Mouse (Mus musculus) thymus, postnatal 25 days (tissue): ENCODE results near the gene Tmem127.
"Not testable (repeated sequence)": the region's sequence is repeated elsewhere in the genome, so short reads cannot be mapped to it uniquely, and the experiment has no call there.

Experiments
- DNase-seq: peaks from one replicate; pipeline ENCODE4 v3.0.0; 2022

Tmem127 gene

DNA sequence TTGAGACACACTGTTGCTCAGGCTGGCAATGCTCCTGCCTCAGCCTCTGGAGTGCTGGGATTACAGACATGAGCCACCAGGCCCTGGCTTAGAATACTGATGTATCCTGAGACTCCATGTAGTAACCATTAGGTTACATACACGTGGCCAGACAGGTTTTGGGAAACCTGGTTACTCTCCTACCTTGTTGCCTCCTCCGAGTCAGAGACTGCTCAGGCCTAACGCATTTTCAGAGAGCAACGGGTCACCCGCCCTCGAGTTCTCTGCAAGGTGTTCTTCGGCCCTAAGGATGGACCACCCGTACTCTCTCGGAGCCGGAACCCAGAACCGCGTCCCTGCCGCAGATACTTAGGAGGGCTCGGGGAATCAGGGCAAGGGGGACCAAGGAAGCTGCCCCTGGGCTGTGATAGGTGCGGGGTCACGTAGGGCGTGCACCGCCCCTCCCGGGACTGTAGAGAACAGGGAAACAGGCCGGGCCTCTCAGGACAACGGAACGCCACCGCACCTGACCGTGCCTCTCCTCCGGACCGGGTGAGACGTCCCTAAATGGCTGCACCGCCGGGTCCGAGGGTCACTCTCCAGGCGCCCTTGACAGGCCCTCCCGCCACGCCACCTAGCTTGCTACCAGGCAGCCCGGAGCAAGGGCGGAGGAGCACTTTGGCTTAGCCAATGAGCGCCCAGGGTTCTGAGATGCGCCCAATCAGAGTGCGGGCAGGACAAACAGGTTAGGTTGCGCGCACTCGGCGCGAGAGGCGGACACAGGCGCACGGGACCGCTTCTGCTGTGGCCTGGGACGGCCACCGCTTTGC is 22.0 kb downstream of the Tmem127 start, which contains the start of gene Stard7:
Gene Stard7, plus strand, starts transcription at position 728 of the 809 bp plus-strand sequence.
- peak; percentile 94 for DNase-seq

DNA sequence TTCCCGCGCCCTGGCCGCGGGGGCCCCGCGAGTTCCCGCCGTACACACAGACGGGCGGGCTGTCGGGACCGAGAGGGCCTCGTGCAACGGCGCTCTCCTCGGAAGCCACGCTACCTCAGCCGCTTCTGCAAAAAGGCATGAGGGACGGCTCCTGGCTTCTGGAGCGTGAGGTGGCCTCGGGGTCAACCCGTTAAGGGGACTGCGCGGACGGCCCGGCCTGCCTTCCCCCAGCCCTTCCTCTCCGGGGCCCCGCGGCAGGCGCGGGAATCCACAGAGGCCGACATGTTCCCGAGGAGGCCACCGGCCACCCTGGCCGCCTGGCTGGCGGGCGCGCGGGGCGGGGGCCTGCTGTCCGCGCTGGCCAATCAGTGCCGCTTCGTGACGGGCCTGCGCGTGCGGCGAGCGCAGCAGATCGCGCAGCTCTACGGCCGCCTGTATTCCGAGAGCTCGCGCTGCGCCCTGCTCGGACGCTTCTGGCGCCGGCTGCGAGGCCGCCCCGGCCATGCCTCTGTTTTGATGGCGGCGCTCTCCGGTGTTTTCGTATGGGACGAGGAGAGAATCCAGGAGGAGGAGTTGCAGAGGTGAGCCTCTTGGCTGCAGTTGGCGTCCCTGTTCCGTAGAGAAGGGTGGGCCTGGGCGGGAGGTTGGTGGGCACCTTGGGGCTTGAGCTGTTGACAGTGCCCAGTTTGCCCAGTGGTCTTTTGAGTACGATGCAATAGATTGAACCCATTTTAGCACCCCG is 22.8 kb downstream of the Tmem127 start:
- DNase-seq: peak; percentile 75

DNA sequence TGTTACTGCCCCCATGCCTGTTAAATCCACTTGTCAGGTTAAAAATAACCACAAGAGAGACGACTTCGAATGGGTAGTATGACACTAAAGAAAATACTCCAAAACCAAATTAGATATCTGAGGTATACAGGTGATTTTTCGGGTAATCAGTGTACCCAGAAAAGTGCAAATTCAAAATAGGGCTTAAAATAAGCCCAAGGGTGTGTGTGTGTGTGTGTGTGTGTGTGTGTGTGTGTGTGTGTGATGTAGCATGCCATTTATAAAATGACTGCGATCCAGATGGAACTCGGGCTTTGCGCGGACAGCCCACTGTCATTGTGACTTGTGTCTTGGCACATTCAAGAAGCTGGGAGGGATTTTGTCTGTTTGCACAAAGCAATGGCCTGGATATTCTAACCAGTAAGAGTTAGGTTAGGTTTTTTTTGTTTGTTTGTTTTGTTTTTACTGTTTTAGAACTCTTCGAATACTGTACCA is 23.4 kb downstream of the Tmem127 start:
- no peak for DNase-seq

DNA sequence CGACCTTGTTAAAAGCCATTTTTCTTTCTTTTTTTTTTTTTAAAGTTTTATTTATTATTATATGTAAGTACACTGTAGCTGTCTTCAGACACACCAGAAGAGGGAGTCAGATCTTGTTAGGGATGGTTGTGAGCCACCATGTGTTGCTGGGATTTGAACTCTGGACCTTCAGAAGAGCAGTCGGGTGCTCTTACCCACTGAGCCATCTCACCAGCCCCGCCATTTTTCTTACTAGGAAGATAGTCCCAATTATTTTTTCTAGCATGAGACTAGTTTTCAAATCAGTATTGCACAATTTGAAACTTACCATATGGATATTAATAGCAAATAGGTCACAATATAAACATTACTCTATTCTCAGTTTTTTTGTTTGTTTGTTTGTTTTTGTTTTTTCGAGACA is 24.3 kb downstream of the Tmem127 start:
- DNase-seq: not testable (repeated sequence)

DNA sequence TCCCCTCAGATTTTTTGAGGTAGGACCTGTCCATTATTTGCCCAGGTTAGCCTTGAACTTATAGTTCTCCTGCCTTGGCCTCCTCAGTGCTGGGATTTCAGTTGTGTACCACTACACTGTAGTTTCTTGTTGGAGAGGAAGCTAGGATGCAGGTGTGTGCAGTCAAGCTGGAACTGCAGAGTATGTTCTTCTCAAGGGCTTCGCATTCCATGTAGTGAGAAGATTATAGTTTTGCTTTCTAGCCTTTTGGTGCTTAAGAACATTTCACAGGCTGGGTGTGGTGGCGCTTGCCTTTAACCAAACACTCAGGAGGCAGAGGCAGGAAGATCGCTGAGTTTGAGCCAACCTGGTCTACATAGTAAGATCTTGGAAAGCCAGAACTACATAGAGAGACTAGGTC is 25.1 kb downstream of the Tmem127 start:
- no peak for DNase-seq

DNA sequence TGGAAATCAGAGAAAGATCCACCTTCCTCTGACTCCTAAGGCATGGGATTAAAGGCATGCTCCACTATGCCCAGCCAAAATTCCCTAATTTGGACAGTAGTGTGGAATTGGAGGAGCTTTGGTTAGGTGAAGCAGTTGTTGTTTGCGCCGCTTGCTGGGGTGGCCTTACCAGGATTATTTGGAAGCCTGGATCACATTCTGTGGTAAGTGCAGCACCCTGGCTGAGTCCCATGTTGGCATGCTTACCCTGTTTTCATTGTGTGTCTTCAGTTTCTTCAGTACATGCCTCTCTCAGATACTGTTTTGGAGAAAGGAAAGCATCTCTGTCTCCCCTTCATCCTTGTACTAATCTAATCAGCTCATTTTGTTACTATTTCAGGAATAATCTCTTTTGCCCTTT is 26.9 kb downstream of the Tmem127 start:
- no peak for DNase-seq

DNA sequence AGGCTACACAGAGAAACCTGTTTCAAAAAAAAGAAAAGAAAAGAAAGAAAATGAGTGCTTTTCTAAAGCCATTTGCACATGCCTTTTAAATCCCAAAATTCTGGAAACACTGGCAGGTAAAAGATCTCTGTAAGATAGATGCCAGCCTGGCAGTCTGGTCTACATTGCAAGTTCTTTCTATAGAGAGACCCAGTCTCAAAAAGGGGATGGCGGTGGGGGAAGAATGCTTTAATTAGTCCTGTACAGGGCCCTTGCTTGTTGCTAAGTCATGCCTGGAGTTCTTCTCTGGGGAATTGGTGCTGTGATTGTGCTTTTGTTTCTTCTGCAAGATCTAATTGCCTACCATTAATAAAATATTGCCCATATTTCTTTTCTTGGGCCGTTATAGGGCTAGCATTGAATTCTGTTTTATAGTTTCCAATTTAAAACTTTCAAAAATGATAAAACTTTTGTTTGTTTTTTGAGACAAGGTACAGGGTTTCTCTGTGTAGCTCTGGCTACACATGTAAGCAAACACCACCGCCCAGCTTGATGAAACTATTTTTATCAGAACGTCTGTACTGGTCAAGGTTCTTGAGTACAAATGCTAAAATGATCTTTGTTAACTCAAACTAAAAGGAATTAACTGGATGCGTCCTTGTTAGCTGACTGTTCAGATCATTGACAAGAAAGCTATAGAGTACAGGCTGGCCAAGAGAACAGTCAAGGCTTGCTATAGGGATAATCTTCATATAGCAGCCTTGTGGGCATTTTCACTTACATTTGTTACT is 28.0 kb downstream of the Tmem127 start:
- DNase-seq: no peak

DNA sequence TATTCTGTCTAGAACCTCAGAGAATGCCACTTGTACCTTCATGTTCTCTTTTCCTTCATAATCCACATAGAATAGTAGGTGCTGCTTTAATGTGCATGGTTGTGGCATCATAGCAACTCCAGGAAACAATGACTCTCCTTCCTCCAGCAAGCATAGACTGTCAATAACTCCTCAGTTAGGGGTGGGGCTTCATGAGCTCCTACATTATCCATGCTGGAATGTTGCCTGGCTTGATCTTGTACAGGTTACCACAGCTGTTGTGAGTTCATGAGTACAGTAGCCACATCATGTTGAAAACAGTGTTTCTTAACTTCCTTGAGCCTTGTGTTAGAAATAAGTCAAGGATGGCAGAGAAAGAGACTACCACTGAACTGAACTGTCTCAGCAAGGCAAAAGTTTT is 30.5 kb downstream of the Tmem127 start:
- DNase-seq: no peak

DNA sequence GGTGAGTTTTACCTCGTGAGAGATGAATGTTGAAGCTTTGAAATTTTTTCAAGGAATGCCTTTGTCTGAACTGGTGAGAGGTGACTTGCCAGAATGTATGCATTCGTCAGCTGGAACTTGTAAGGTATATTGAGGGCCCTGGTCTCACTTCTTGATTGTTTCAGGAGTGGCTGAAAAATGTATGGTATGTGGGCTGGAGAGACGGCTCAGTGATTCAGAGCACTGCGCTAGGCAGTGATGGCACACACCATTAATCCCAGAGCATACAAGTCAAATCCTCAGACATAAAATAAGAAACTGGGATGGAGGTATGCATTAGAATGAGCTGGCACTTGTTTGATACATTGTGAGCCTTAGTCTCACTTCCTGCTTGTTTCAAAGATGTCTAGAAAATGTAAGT is 44.5 kb downstream of the Tmem127 start:
- DNase-seq: no peak

DNA sequence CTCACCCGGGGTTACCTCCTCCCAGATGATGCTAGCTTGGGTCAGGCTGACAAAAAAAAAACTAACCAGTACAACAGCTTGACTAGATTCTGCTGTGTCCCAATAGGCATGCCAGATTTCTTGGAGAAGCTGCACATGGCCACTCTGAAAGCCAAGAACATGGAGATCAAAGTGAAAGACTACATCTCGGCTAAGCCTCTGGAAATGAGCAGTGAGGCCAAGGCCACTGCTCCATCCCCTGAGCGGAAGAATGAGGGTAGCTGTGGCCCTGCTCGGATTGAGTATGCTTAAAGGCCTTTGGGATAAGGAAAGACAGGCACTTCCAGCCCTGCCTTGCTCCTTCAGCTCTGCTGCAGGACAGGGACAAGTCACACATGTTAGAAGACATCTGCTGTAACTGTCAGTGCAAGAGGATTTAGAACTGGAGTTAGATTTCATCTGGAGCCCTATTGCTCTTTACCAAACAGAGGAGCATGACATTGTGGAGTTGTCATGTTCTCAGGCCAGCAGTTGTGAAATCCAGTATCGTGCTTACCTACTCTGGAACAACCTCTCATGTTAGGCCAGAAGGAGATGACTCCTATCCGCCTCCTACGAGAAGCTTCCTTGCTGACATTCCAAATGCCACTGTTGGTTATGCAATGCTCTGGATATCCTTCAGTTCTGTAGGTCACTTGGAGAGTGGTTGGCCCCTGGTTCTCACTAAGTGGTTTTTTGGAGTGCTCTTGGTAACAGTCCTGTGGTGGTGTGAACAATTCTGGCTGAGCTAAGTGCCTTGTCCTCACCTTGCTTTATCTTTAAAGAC is 49.5 kb downstream of the Tmem127 start:
- DNase-seq: no peak

DNA sequence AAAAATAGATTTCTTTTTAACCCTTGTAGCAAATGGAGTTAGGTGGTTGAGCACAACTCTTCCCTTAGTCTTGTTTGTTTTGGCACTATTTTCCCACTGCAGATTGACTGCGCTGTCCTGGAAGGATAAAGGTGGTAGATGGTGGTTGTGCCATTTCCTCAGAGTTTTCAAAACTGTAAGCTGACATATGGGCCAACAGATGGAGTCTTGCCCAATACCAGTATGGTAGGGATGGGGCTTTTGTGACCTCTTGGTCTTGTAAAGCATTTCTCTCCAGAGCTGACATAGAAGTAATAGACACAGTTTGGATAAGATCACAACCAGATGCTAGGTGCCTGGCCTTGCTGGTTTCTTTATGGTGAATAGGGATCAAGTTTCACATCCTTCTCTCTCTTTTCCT is 50.3 kb downstream of the Tmem127 start:
- DNase-seq: no peak

DNA sequence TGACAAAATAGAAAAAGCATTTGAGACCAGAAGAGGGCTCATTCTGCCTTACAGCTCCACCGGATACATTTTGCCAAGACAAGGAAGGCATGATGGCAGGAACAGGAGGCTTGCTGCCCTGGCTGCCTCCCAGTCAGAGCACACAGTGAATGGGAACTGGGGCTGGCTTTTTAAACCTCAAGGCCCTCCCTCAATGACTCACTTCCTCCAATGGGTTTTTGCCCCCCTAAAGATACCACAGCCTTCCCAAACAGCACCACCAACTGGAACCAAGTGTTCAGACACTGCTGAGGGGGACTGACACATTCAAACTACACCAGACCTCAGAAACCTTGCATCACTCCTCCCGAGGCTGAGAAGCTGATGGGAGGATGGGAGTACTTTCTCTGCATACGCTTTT is 53.0 kb downstream of the Tmem127 start:
- no peak for DNase-seq

DNA sequence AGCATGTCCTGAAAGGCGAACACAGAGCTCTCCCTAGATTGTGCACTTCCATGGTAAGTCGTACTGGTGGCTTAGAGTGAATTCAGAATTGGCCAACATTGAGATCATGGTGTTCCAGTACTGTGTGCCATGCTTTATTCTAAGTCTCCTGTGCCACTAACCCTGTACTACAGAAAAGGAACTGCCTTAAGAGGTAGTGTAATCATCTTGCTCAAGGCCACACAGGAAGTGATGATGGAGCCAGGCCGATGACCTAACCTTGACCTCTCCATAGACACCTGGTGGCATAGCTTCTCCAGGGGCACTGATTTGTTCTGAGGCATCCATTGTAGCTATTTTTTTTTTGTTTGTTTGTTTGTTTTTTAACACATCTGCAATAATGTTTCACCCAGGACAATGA is 54.2 kb downstream of the Tmem127 start:
- no peak for DNase-seq

DNA sequence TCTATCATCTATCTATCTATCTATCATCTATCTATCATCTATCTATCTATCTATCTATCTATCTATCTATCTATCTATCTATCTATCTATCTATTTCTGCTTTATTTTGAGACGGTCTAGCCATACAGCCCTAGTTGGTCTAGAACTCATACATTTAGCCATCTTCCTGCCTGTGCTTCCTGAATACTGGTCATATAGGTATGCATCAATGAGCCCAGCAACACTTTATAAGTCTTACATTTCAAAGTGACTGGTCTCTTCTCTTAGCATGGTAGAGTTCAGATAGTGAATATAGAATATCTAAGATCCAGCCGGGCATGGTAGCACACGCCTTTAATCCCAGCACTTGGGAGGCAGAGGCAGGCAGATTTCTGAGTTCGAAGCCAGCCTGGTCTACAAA is 56.5 kb downstream of the Tmem127 start:
- not testable (repeated sequence) for DNase-seq

DNA sequence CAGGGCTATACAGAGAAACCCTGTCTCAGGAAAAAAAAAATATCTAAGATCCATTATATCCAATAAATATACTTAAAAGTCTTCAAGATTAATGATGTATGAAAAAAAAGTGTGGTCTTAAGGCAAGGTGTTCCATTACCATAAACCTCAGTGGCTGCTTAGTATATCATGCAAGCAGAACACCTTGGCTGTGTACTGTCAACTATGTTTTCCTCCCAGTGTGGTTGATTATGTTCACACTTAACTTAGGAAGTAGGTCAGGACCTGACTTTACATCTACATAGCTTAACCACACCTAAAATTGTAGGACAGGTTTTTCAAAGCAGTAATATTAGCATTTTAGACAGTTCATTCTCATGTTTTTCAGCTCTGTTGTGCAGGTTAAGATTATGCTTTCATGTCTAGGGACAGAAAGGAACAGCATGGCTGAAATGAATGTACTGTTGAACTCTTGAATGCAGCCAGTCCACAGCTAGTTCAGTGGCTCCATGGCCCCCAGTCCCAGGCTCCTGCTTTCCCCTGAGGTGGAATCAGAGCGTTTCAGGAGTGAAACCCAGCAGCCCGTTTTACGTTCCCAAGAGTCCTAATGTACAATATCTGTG is 57.0 kb downstream of the Tmem127 start:
- no peak for DNase-seq

DNA sequence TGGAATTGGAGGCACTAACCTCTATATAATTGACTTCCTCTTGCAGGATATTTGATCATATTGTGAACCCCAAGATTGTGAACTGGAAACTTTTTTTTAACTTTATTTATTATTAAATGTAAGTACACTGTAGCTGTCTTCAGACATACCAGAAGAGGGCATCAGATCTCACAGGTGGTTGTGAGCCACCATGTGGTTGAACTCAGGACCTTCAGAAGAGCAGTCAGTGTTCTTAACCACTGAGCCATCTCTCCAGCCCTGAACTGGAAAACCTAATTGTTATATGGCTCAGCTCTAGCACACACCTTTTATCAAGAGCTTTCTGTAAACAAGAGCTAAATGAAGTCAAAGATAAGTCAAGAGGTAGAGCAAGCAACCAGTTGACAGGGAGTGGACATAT is 58.4 kb downstream of the Tmem127 start:
- no peak for DNase-seq

DNA sequence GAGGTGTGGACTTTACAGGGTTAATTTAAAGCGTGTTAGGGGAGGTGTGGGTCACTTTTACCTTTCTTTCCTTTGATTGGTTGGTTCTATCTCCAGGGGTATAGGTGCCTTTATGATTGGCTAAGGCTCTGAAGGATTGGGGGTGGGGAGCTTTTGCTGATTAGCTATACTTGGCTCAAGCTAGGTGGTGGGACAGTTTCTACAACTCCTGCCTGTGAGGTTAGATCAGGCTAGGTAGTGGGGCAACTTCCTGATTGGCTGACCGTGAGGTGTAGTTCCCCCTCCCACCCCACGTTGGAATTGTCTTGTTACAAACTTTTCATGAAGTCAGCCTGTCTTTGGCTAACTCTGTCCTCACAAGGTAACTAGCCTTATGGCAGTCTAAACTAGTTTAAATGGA is 59.5 kb downstream of the Tmem127 start:
- DNase-seq: no peak

DNA sequence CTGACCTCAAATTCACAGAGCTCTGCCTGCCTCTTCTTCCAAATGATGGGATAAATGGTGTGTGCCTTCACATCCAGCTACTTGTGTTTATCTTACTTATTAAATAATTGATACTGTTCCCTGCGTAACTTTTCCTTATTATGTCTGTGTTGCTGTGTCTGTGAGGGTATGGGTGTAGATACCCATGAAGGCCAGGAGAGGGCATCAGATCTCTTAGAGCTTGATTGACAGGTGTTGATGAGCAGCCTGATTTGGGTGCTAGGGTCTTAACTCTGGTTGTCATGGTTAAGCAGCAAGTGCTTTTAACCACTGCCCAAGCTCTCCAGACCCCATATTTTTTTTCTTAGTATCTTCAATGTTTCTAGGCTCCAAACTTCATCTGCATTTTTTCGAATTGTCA is 61.0 kb downstream of the Tmem127 start:
- DNase-seq: no peak

DNA sequence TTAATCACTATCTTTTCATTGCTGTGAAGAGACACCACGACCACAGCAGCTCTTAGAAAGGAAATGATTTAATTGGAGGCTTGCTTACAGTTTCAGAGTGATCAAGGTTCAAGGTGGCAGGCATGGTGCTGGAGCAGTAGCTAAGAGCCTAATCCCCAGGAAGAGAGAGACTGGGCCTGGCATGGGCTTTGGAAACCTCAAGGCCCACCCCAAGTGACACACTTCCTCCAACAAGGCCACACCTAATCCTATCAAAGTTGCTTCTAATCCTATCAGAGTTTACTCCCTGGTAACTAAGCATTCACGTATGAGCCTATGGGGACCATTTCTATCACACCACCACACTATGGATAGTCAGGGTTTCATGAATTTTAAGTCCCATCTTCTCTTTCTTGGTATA is 62.5 kb downstream of the Tmem127 start:
- DNase-seq: peak; percentile 3

DNA sequence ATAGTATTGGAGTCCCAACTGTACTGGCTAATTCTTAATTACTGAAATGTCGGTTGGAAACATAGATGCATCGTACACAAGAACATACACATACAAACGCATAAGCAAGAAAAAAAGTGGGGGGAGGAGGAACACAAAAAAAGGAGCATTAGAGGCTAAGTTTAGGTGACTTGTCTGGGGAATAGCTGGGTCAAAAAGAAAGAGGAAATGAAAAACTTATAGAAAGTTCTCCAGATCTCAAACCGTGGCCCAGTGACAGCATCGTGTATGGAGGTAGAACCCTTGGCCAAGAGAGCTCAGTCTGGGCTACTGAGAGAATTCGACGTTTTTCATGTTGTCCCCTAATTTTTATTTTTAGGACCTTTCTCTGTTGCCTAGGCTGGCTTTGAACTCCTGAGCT is 63.0 kb downstream of the Tmem127 start:
- DNase-seq: no peak
